Mouse (Mus musculus) embryonic facial prominence, embryonic 15.5 days (tissue): ENCODE measurements around the gene Kcnk3. TPM values are rescaled to one million over a fixed set of nuclear protein-coding genes. Genes with fewer than 3 reads are reported as not detected.
A peak's percentile ranks its signal among the peaks of the same experiment; 100 is the strongest.

Experiments
- ATAC-seq: fragments of 200-750 bp; cut with Nextera tagmentation; 2 replicates; pipeline ENCODE4 v1.8.0; 2017; ENCODE audit warnings: low read depth, moderate TSS enrichment; ENCODE audit not compliant: insufficient number of reproducible peaks, low FRiP score, low TSS enrichment
- H3K27ac ChIP-seq: fragments of 300-500 bp; sonication (generic); replicated peaks from 2 replicates; pipeline ENCODE4 v1.5.1; 2015; ENCODE audit warnings: mild to moderate bottlenecking, inconsistent platforms
- H3K27me3 ChIP-seq: fragments of 300-500 bp; sonication (generic); 2 replicates; pipeline ENCODE4 v1.6.1; 2015; ENCODE audit warnings: inconsistent platforms
- H3K36me3 ChIP-seq: fragments of 300-500 bp; sonication (generic); 2 replicates; pipeline ENCODE4 v1.6.1; 2015; ENCODE audit warnings: mild to moderate bottlenecking, inconsistent platforms
- H3K4me1 ChIP-seq: fragments of 300-500 bp; sonication (generic); 2 replicates; pipeline ENCODE4 v1.6.1; 2015; ENCODE audit warnings: inconsistent platforms
- H3K4me2 ChIP-seq: fragments of 300-500 bp; sonication (generic); replicated peaks from 2 replicates; pipeline ENCODE4 v1.6.1; 2015; ENCODE audit warnings: mild to moderate bottlenecking, inconsistent platforms
- H3K4me3 ChIP-seq: fragments of 300-500 bp; sonication (generic); replicated peaks from 2 replicates; pipeline ENCODE4 v1.5.1; 2015; ENCODE audit warnings: mild to moderate bottlenecking, inconsistent platforms
- H3K9ac ChIP-seq: fragments of 300-500 bp; sonication (generic); 2 replicates; pipeline ENCODE4 v1.6.1; 2015; ENCODE audit warnings: inconsistent platforms
- H3K9me3 ChIP-seq: fragments of 300-500 bp; sonication (generic); replicated peaks from 2 replicates; pipeline ENCODE4 v1.6.1; 2016; ENCODE audit warnings: inconsistent platforms
- WGBS: fragments of 180-500 bp; shearing (Covaris S2); methylation state at CpG from one replicate; pipeline ENCODE4 v1.1.7; 2015; 5-methylcytosine and 5-hydroxymethylcytosine counted together
- polyA plus RNA-seq: library from polyadenylated mRNA; unstranded; fragments of >200 nt; fragmentation: Nextera tagmentation; extraction: Ambion mirVana; gene quantifications from 2 replicates; pipeline ENCODE4 v1.2.1, GENCODE M21; 2015

Gene Kcnk3
- polyA plus RNA-seq, 1 experiment from 2014 or later, result 1.3 TPM

DNA sequence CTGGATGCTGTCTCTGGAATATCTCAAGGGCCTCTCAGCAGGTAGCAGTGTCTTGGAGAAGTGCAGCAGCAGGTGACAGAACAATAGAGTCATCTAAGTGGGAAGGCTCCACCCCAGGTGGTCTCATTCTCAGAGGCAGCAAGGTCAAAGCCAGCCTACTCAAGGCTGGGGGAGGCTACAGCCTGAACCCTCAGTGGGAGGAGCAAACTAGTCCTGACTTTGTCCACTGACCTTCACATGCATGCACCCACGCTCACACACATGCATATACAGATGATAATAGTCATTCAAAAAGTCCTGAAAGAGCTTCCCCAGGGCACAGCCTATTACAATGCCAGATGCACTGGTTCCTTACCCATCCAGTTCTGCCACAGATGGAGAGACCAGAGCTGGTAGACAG is 72.3 kb downstream of the Kcnk3 start:
- H3K4me3 ChIP-seq, result no peak overlapping the region
- 95% methylated on average over 1 of the region's 1 CpGs for WGBS
- H3K9me3 ChIP-seq, result no peaks in the 10 kb centered on the region

DNA sequence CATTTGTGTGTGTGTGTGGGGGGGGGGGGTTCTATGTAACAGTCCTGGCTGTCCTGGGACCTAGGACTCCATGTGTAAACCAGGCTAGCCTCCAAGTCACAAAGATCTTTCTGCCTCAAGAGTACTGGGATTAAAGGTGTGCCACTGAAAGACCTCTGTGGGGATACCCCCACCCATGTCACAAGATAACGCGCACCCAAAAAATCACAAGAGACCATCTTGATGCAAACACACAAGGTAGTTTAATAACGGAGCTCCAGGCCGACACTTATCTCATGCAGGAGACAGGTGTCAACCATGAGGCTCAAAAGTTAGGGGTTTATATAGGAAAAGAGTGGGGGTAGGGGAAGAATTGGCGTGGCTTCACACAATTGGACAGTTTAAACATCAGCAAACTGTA is 72.8 kb downstream of the Kcnk3 start:
- Histone ChIP-seq H3K27ac (no peak overlapping the region), H3K27me3 (no peaks in the 10 kb centered on the region), H3K4me3 (no peak overlapping the region), H3K4me2 (no peak overlapping the region), H3K9me3 (no peaks in the 10 kb centered on the region), H3K9ac (no peak overlapping the region), H3K4me1 (no peaks in the 10 kb centered on the region), H3K36me3 (peaks cover 30% of the 10 kb centered on the region)
- ATAC-seq, result no peak
- 93% methylated on average over 5 of the region's 5 CpGs for WGBS

More for the DNA sequence above, 72.3 kb downstream of the Kcnk3 start:
- Histone ChIP-seq H3K27ac (no peak overlapping the region), H3K9ac (no peak overlapping the region), H3K36me3 (peaks cover 36% of the 10 kb centered on the region), H3K4me2 (no peak overlapping the region), H3K4me1 (no peaks in the 10 kb centered on the region), H3K27me3 (no peaks in the 10 kb centered on the region)
- no peak for ATAC-seq

- Histone ChIP-seq H3K9me3 (no peaks in the 10 kb centered on the region), H3K27ac (no peak overlapping the region), H3K36me3 (no peaks in the 10 kb centered on the region), H3K9ac (no peak overlapping the region), H3K4me1 (peaks cover 12% of the 10 kb centered on the region), H3K4me2 (no peak overlapping the region), H3K27me3 (no peaks in the 10 kb centered on the region), H3K4me3 (no peak overlapping the region)
- 89% methylated on average over 9 of the region's 9 CpGs for WGBS
- no peak for ATAC-seq
Observed at GRCm38 (mm10) chr5:30665360-30665759, 77.4 kb downstream of the Kcnk3 start.

- Histone ChIP-seq H3K9ac (peak overlapping the region; percentile 55), H3K36me3 (peaks cover 5% of the 10 kb centered on the region; the same call in 1 of the 2 replicates), H3K27ac (peak overlapping the region; percentile 89), H3K4me3 (peak overlapping the region; percentile 85), H3K9me3 (no peaks in the 10 kb centered on the region), H3K4me2 (peak overlapping the region; percentile 75), H3K4me1 (peaks cover 12% of the 10 kb centered on the region), H3K27me3 (no peaks in the 10 kb centered on the region)
- no peak for ATAC-seq
- WGBS, result 49% methylated on average over 6 of the region's 6 CpGs
Observed at GRCm38 (mm10) chr5:30665968-30666367, 78.0 kb downstream of the Kcnk3 start.

DNA sequence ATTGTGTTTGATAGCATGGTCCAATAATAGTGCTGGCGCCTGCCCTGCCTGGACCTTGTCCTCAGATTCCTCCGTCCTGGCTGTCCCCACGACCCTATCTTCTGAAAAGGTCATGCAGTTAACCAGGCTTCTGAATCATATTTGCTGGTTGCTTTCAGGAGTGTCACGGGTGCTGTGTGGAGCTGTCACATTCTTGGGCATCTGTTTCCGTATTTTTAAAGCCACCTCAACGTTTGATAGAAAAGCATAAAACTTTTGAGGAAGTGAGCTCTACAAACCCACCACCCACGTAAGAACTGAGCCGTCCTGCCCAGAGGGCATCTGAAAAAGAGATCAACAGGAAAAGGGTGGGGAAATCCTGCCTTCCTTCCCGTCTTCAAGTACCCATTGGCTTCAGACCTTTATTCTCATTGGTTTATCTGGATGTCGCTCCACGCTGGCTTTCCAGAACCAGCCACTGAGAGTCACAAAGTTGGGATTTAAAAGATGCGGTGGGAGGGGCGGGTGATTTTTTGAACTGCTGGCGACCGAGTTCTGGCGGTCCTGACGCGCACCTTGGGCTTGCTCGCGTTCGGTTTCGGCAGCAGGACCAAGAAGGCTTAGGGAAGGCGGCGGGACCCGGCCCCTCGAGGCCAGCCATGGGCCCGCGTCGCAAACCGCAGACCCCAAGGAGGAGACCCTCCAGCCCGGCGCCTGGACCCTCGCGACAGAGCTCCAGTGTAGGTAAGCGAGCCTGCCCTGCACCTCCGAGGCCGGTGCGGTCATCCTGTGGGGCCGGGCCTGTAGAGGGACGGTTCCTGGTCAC is 78.6 kb downstream of the Kcnk3 start, which contains the start of gene Cenpa:
TSS of gene Cenpa (plus strand) at position 387 of the 805 bp plus-strand sequence.
- ATAC-seq, result peak; percentile 91
- Histone ChIP-seq H3K27ac (peak within 1 kb of the TSS; percentile 89), H3K9me3 (no peaks in the 10 kb centered on the region), H3K9ac (peak within 1 kb of the TSS; percentile 74), H3K4me1 (peaks cover 12% of the 10 kb centered on the region), H3K27me3 (no peaks in the 10 kb centered on the region), H3K4me2 (peak within 1 kb of the TSS; percentile 75), H3K4me3 (peak within 1 kb of the TSS; percentile 85), H3K36me3 (peaks cover 7% of the 10 kb centered on the region; the same call in 1 of the 2 replicates)
- under 1% methylated on average over 40 of the region's 40 CpGs for WGBS

GRCm38 (mm10) chr5:30667215-30667614 is 79.2 kb downstream of the Kcnk3 start:
- H3K4me2 ChIP-seq, result peak overlapping the region; percentile 75
- H3K27me3 ChIP-seq, result no peaks in the 10 kb centered on the region
- under 1% methylated on average over 13 of the region's 13 CpGs for WGBS
- peaks cover 12% of the 10 kb centered on the region for H3K4me1 ChIP-seq
- peak overlapping the region; percentile 49; the same call in 1 of the 2 replicates for H3K27ac ChIP-seq
- H3K9ac ChIP-seq, result peak overlapping the region; percentile 74
- H3K4me3 ChIP-seq, result peak overlapping the region; percentile 85
- H3K36me3 ChIP-seq, result peaks cover 12% of the 10 kb centered on the region
- no peak for ATAC-seq
- no peaks in the 10 kb centered on the region for H3K9me3 ChIP-seq

GRCm38 (mm10) chr5:30667686-30668085 is 79.7 kb downstream of the Kcnk3 start:
- ATAC-seq, result no peak
- Histone ChIP-seq H3K9ac (peak overlapping the region; percentile 74), H3K4me2 (peak overlapping the region; percentile 75), H3K4me3 (peak overlapping the region; percentile 85), H3K27ac (no peak overlapping the region), H3K9me3 (no peaks in the 10 kb centered on the region), H3K27me3 (no peaks in the 10 kb centered on the region), H3K4me1 (peaks cover 12% of the 10 kb centered on the region), H3K36me3 (peaks cover 17% of the 10 kb centered on the region)
- WGBS, result 3% methylated on average over 3 of the region's 3 CpGs

- Histone ChIP-seq H3K4me1 (peaks cover 12% of the 10 kb centered on the region), H3K4me2 (0 out of 2 replicates have a peak overlapping the region, but pooled peaks have one; percentile 75), H3K9me3 (no peaks in the 10 kb centered on the region), H3K36me3 (peaks cover 29% of the 10 kb centered on the region), H3K27me3 (no peaks in the 10 kb centered on the region), H3K4me3 (0 out of 2 replicates have a peak overlapping the region, but pooled peaks have one; percentile 85), H3K27ac (no peak overlapping the region), H3K9ac (no peak overlapping the region)
- 89% methylated on average over 9 of the region's 9 CpGs for WGBS
- no peak for ATAC-seq
Observed at GRCm38 (mm10) chr5:30668637-30669495, 80.9 kb downstream of the Kcnk3 start.

DNA sequence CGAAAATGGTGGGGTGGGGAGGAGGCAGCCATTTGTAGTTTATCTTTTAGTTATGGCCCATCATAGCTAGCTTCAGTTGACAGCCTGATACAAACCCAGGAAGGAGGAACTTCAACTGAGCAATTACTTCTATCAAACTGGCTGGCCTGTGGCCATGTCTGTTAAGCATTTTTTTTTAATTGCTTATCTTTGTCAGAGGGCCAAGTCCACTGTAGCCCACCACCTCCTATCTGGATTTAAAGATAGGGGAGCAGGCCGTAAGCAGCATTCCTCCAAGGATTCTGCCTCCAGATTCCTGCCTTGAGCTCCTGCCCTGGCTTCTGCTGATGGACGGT is 81.5 kb downstream of the Kcnk3 start:
- 93% methylated on average over 3 of the region's 3 CpGs for WGBS
- Histone ChIP-seq H3K27ac (no peak overlapping the region), H3K9ac (no peak overlapping the region), H3K27me3 (no peaks in the 10 kb centered on the region), H3K4me2 (no peak overlapping the region), H3K9me3 (no peaks in the 10 kb centered on the region), H3K36me3 (peaks cover 32% of the 10 kb centered on the region), H3K4me1 (peaks cover 12% of the 10 kb centered on the region), H3K4me3 (no peak overlapping the region)
- no peak for ATAC-seq

DNA sequence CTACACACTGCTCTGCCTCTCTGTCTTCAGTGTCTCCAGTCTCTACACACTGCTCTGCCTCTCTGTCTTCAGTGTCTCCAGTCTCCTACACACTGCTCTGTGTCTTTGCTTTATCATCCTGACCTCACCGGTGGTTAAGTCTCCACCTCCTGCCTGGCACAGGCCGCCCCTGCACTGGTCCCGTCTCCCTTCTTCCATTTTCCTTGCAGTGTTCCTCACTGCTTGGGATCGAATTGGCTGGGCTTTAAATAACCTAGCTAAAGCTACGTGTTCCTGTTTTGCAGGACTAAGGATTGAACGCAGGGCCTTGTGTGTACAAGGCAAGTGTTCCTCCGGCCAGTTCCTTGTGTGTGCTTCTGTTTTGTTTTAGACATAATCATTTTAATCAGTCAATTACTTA is 82.1 kb downstream of the Kcnk3 start:
- no peaks in the 10 kb centered on the region for H3K9me3 ChIP-seq
- H3K9ac ChIP-seq, result no peak overlapping the region
- WGBS, result 89% methylated on average over 7 of the region's 7 CpGs
- H3K27me3 ChIP-seq, result no peaks in the 10 kb centered on the region
- no peak overlapping the region for H3K4me2 ChIP-seq
- no peak overlapping the region for H3K27ac ChIP-seq
- H3K36me3 ChIP-seq, result peaks cover 34% of the 10 kb centered on the region
- no peak for ATAC-seq
- no peak overlapping the region for H3K4me3 ChIP-seq
- H3K4me1 ChIP-seq, result peaks cover 12% of the 10 kb centered on the region

GRCm38 (mm10) chr5:30674001-30674400 is 86.0 kb downstream of the Kcnk3 start:
- WGBS, result 83% methylated on average over 7 of the region's 7 CpGs
- ATAC-seq, result no peak
- peaks cover 51% of the 10 kb centered on the region for H3K36me3 ChIP-seq

More at GRCm38 (mm10) chr5:30674001-30674400, 86.0 kb downstream of the Kcnk3 start:
- H3K4me3 ChIP-seq, result no peak overlapping the region
- H3K4me2 ChIP-seq, result no peak overlapping the region
- H3K4me1 ChIP-seq, result peaks cover under 1% of the 10 kb centered on the region; the same call in 1 of the 2 replicates
- H3K27ac ChIP-seq, result no peak overlapping the region
- no peaks in the 10 kb centered on the region for H3K9me3 ChIP-seq
- no peak overlapping the region for H3K9ac ChIP-seq
- H3K27me3 ChIP-seq, result no peaks in the 10 kb centered on the region
